In genomic region chr5:111022940-111023339, GRCm38 (mm10) we compare ENCODE assay signal across 16 mouse cellular contexts.
DNase-seq lines count a peak whose midpoint lies in the region; ATAC-seq and TF ChIP-seq lines count a peak whose summit lies in the region.
"Had no signal": no experiment of that assay in that cellular context is flagged by ENCODE, and none has a peak within 500 bp of the region (broad histone marks: within the 10 kb centered on the region; RNA-seq: fewer than 3 reads in every experiment).

No protein-coding gene starts in this region.

- WGBS in lung, embryonic 14.5 days, result 24% methylated on average over 1 of the region's 1 CpGs
- WGBS in lung, adult 2 months, result 45% methylated on average over 1 of the region's 1 CpGs
- 52% methylated on average over 1 of the region's 1 CpGs for WGBS in forebrain, embryonic 16.5 days
- 61% methylated on average over 1 of the region's 1 CpGs for WGBS in hindbrain, embryonic 15.5 days
- 77% methylated on average over 1 of the region's 1 CpGs for WGBS in midbrain, postnatal 0 days
- WGBS in heart, embryonic 10.5 days, result 77% methylated on average over 1 of the region's 1 CpGs

- H3K36me3 ChIP-seq in lung, embryonic 14.5 days (ENCODE audit: insufficient read depth), result no peaks in the 10 kb centered on the region
- no peaks in the 10 kb centered on the region for H3K36me3 ChIP-seq in forebrain, embryonic 16.5 days (ENCODE audit: control insufficient read depth, insufficient read depth)
- H3K36me3 ChIP-seq in hindbrain, embryonic 15.5 days, result no peaks in the 10 kb centered on the region
- no peaks in the 10 kb centered on the region for H3K36me3 ChIP-seq in midbrain, postnatal 0 days (ENCODE audit: insufficient read depth, low read length)
- H3K36me3 ChIP-seq in heart, embryonic 10.5 days, result no peaks in the 10 kb centered on the region
- H3K36me3 ChIP-seq: embryonic facial prominence, embryonic 13.5 days; limb, embryonic 10.5 days; lung, embryonic 15.5 days had no signal

- H3K9ac ChIP-seq in lung, embryonic 14.5 days, result no peak overlapping the region
- H3K9ac ChIP-seq in forebrain, embryonic 16.5 days (replicated peaks; ENCODE audit: low read depth, low read length), result no peak overlapping the region; the same call in 1 of the 2 replicates
- H3K9ac ChIP-seq in hindbrain, embryonic 15.5 days, result no peak overlapping the region
- H3K9ac ChIP-seq in midbrain, postnatal 0 days (replicated peaks; ENCODE audit: low read length, poor library complexity, severe bottlenecking), result no peak overlapping the region
- H3K9ac ChIP-seq: embryonic facial prominence, embryonic 13.5 days; lung, embryonic 15.5 days had no signal

- H3K9me3 ChIP-seq in lung, embryonic 14.5 days (ENCODE audit: low read depth, low read length), result no peaks in the 10 kb centered on the region
- no peaks in the 10 kb centered on the region for H3K9me3 ChIP-seq in forebrain, embryonic 16.5 days (ENCODE audit: control insufficient read depth, low read length)
- no peaks in the 10 kb centered on the region for H3K9me3 ChIP-seq in hindbrain, embryonic 15.5 days
- no peaks in the 10 kb centered on the region for H3K9me3 ChIP-seq in midbrain, postnatal 0 days (ENCODE audit: low read length)
- H3K9me3 ChIP-seq in heart, embryonic 10.5 days, result no peaks in the 10 kb centered on the region
- H3K9me3 ChIP-seq: embryonic facial prominence, embryonic 13.5 days; limb, embryonic 10.5 days; lung, embryonic 15.5 days had no signal

- 0 out of 2 replicates have a peak, but pooled peaks have one; percentile 40 for ATAC-seq in lung, embryonic 14.5 days (ENCODE audit: insufficient read depth)
- ATAC-seq in forebrain, embryonic 16.5 days, result peak; percentile 34
- no peak for ATAC-seq in hindbrain, embryonic 15.5 days (ENCODE audit: low FRiP score, low read depth)
- ATAC-seq in midbrain, postnatal 0 days (ENCODE audit: low FRiP score), result no peak

- TF ChIP-seq POLR2A in lung, adult 2 months (IDR thresholded peaks at IDR 0.05; ENCODE audit: borderline replicate concordance, extremely low read depth, low read depth, low read length), result no peak

- peaks cover 20% of the 10 kb centered on the region for H3K4me1 ChIP-seq in lung, embryonic 14.5 days (ENCODE audit: insufficient read depth)
- peaks cover 2% of the 10 kb centered on the region; the same call in 1 of the 2 replicates for H3K4me1 ChIP-seq in lung, adult 2 months (ENCODE audit: control insufficient read depth, insufficient read depth, low read length)
- H3K4me1 ChIP-seq in forebrain, embryonic 16.5 days (replicated peaks; ENCODE audit: control insufficient read depth, insufficient read depth, low read length), result peaks cover 80% of the 10 kb centered on the region
- peaks cover 66% of the 10 kb centered on the region for H3K4me1 ChIP-seq in hindbrain, embryonic 15.5 days (replicated peaks)
- H3K4me1 ChIP-seq in midbrain, postnatal 0 days (ENCODE audit: insufficient read depth, low read length), result peaks cover 23% of the 10 kb centered on the region
- H3K4me1 ChIP-seq in heart, embryonic 10.5 days, result peaks cover 53% of the 10 kb centered on the region

- H3K27me3 ChIP-seq in lung, embryonic 14.5 days (ENCODE audit: insufficient read depth, low read length), result no peaks in the 10 kb centered on the region
- no peaks in the 10 kb centered on the region for H3K27me3 ChIP-seq in forebrain, embryonic 16.5 days (replicated peaks; ENCODE audit: control insufficient read depth, insufficient read depth, low read length)
- no peaks in the 10 kb centered on the region for H3K27me3 ChIP-seq in hindbrain, embryonic 15.5 days
- no peaks in the 10 kb centered on the region for H3K27me3 ChIP-seq in midbrain, postnatal 0 days (ENCODE audit: insufficient read depth, low read length)
- peaks cover 14% of the 10 kb centered on the region; the same call in 1 of the 2 replicates for H3K27me3 ChIP-seq in heart, embryonic 10.5 days (ENCODE audit: insufficient read depth, poor library complexity, severe bottlenecking)
- H3K27me3 ChIP-seq: embryonic facial prominence, embryonic 13.5 days; lung, embryonic 15.5 days had no signal

- no peak overlapping the region for H3K4me2 ChIP-seq in lung, embryonic 14.5 days
- no peak overlapping the region for H3K4me2 ChIP-seq in forebrain, embryonic 16.5 days (ENCODE audit: low read length)
- no peak overlapping the region for H3K4me2 ChIP-seq in hindbrain, embryonic 15.5 days
- no peak overlapping the region for H3K4me2 ChIP-seq in midbrain, postnatal 0 days (ENCODE audit: low read depth, low read length, poor library complexity, severe bottlenecking)
- H3K4me2 ChIP-seq: embryonic facial prominence, embryonic 13.5 days; liver, embryonic 11.5 days; lung, embryonic 15.5 days had no signal

- H3K4me3 ChIP-seq in lung, embryonic 14.5 days (ENCODE audit: low read depth, low read length), result no peak overlapping the region
- no peak overlapping the region for H3K4me3 ChIP-seq in lung, adult 2 months (replicated peaks; ENCODE audit: extremely low read depth, low read depth, low read length)
- H3K4me3 ChIP-seq in forebrain, embryonic 16.5 days (replicated peaks; ENCODE audit: low read length), result no peak overlapping the region
- H3K4me3 ChIP-seq in hindbrain, embryonic 15.5 days, result no peak overlapping the region
- H3K4me3 ChIP-seq in midbrain, postnatal 0 days (ENCODE audit: low read depth, low read length), result no peak overlapping the region
- H3K4me3 ChIP-seq in heart, embryonic 10.5 days, result no peak overlapping the region
- H3K4me3 ChIP-seq: embryonic facial prominence, embryonic 13.5 days; limb, embryonic 10.5 days; lung, embryonic 15.5 days had no signal

- TF ChIP-seq CTCF in lung, embryonic 14.5 days (IDR thresholded peaks at IDR 0.05; ENCODE audit: low read depth), result no peak
- no peak for TF ChIP-seq CTCF in lung, adult 2 months (IDR thresholded peaks at IDR 0.05; ENCODE audit: insufficient read depth, low read length)
- TF ChIP-seq CTCF in midbrain, postnatal 0 days (IDR thresholded peaks at IDR 0.05), result no peak

- peak; percentile 53 for DNase-seq in lung, embryonic 14.5 days
- DNase-seq in lung, adult 2 months, result no peak
- peak; percentile 42 for DNase-seq in midbrain, postnatal 0 days (ENCODE audit: low spot score)
- DNase-seq in heart, embryonic 10.5 days (ENCODE audit: low spot score), result no peak
- DNase-seq in embryo, embryonic 10.5 days (ENCODE audit: low spot score), result no peak
- DNase-seq in gastrocnemius, postnatal 10 days, result no peak
- DNase-seq: adrenal gland, postnatal 36 days; cerebellum, adult 9-10 months; heart, adult 18-20 months; kidney, adult 2 months had no signal

- H3K27ac ChIP-seq in lung, embryonic 14.5 days (ENCODE audit: low read depth), result no peak overlapping the region
- peak overlapping the region; percentile 81 for H3K27ac ChIP-seq in forebrain, embryonic 16.5 days (ENCODE audit: low read length)
- H3K27ac ChIP-seq in hindbrain, embryonic 15.5 days (replicated peaks), result peak overlapping the region; percentile 80
- H3K27ac ChIP-seq in midbrain, postnatal 0 days (ENCODE audit: low read depth, low read length), result no peak overlapping the region
- no peak overlapping the region for H3K27ac ChIP-seq in heart, embryonic 10.5 days
- H3K27ac ChIP-seq: embryonic facial prominence, embryonic 13.5 days; limb, embryonic 10.5 days; lung, embryonic 15.5 days had no signal

Comparison
In these comparisons a context has a peak if more than half of its experiments do, and no peak if none do; other contexts are left out.
1. DNase-seq: peak in lung, embryonic 14.5 days (single experiment) and midbrain, postnatal 0 days (single experiment); none in lung, adult 2 months (single experiment), heart, embryonic 10.5 days (single experiment), embryo, embryonic 10.5 days (single experiment) and gastrocnemius, postnatal 10 days (single experiment).
2. ATAC-seq: peak in lung, embryonic 14.5 days (single experiment) and forebrain, embryonic 16.5 days (single experiment); none in hindbrain, embryonic 15.5 days (single experiment) and midbrain, postnatal 0 days (single experiment).
3. H3K27ac ChIP-seq: peak in forebrain, embryonic 16.5 days (single experiment) and hindbrain, embryonic 15.5 days (single experiment); none in lung, embryonic 14.5 days (single experiment), midbrain, postnatal 0 days (single experiment) and heart, embryonic 10.5 days (single experiment).